Mouse (Mus musculus) cerebellum, postnatal 10 days (tissue): ENCODE data around the gene Ckap2l.

Source experiments
- DNase-seq, 2 experiments: peaks; one replicate each; pipeline ENCODE4 v3.0.0; 2021; ENCODE audit warnings: mixed read lengths in 2 of 2

Gene Ckap2l

GRCm38 (mm10) chr2:129263073-129263472, 33.9 kb downstream of the Ckap2l start:
- DNase-seq: no peak

GRCm38 (mm10) chr2:129261151-129261794, 35.7 kb downstream of the Ckap2l start:
- no peak for DNase-seq

- no peak for DNase-seq
Measured at GRCm38 (mm10) chr2:129260646-129261045, 36.4 kb downstream of the Ckap2l start.

GRCm38 (mm10) chr2:129258475-129259211, 38.4 kb downstream of the Ckap2l start:
- DNase-seq: peak; percentile 89 to 95

GRCm38 (mm10) chr2:129258056-129258455, 39.0 kb downstream of the Ckap2l start:
- DNase-seq: no peak

- DNase-seq: no peak
Measured at GRCm38 (mm10) chr2:129256006-129256405, 41.0 kb downstream of the Ckap2l start.

- DNase-seq: no peak
Measured at GRCm38 (mm10) chr2:129254076-129254475, 42.9 kb downstream of the Ckap2l start.

- DNase-seq: no peak
Measured at GRCm38 (mm10) chr2:129253631-129253970, 43.4 kb downstream of the Ckap2l start.

- no peak for DNase-seq
Measured at GRCm38 (mm10) chr2:129252836-129253630, 44.0 kb downstream of the Ckap2l start.

- no peak for DNase-seq
Measured at GRCm38 (mm10) chr2:129249321-129249720, 47.7 kb downstream of the Ckap2l start.

- DNase-seq: no peak
Measured at GRCm38 (mm10) chr2:129247707-129248121, 49.3 kb downstream of the Ckap2l start.

- no peak for DNase-seq
Measured at GRCm38 (mm10) chr2:129246924-129247323, 50.1 kb downstream of the Ckap2l start.

GRCm38 (mm10) chr2:129246436-129246835, 50.6 kb downstream of the Ckap2l start:
- no peak for DNase-seq

GRCm38 (mm10) chr2:129245618-129246017, 51.4 kb downstream of the Ckap2l start:
- peak in 1 of 2 experiments; percentile 30 for DNase-seq

GRCm38 (mm10) chr2:129244446-129245120, 52.4 kb downstream of the Ckap2l start:
- peak; percentile 29 to 47 for DNase-seq

GRCm38 (mm10) chr2:129243786-129244185, 53.2 kb downstream of the Ckap2l start:
- peak in 1 of 2 experiments; percentile 31 for DNase-seq

GRCm38 (mm10) chr2:129243005-129243404, 54.0 kb downstream of the Ckap2l start:
- DNase-seq: no peak

- no peak for DNase-seq
Measured at GRCm38 (mm10) chr2:129241845-129242833, 54.9 kb downstream of the Ckap2l start.

- no peak for DNase-seq
Measured at GRCm38 (mm10) chr2:129240726-129241432, 56.1 kb downstream of the Ckap2l start.

GRCm38 (mm10) chr2:129236526-129236925, 60.5 kb downstream of the Ckap2l start:
- no peak for DNase-seq

- DNase-seq: no peak
Measured at GRCm38 (mm10) chr2:129234731-129235130, 62.3 kb downstream of the Ckap2l start.
